Mouse (Mus musculus): ENCODE results near the gene Nr1d1. TPM values are rescaled to one million over a fixed set of nuclear protein-coding genes. Genes with fewer than 3 reads are reported as not detected.

The Nr1d1 gene
- total and polyA plus RNA-seq, 2 experiments from 2014 or later: 6.7 to 10.8 TPM

DNA sequence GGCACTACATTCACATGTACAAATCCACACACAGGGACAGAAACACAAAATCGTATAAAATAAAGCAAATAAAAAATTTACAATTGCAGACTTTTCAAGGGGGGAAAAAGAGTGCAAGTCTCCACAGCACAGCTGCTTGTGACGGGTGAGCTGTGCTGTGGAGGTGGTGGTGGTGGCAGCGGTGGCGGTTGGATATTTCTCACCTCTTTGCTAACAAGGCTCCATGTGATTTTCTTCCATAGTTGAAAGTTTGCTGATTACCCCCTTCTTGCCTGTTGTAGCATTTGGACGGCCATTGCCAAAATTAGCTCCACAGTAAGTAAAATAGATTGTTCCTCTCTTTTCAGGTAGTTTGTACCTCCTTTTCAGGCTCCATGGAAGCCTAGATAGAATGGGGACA lies 29.5 kb upstream of the Nr1d1 start, which contains the start of gene Casc3:
Gene Casc3, plus strand, starts transcription at position 301 of the 400 bp plus-strand sequence.
- no peak for DNase-seq
- H3K9ac ChIP-seq: no peak within 1 kb of the TSS
- H3K4me1 ChIP-seq (ENCODE audit: insufficient read depth): no peaks in the 10 kb centered on the region
- H3K4me2 ChIP-seq (ENCODE audit: low read depth): no peak within 1 kb of the TSS
- no peak for ATAC-seq
- H3K27me3 ChIP-seq (ENCODE audit: insufficient read depth, low read length): no peaks in the 10 kb centered on the region
- H3K4me3 ChIP-seq (ENCODE audit: low read depth, low read length): no peak within 1 kb of the TSS
- WGBS: 94% methylated on average over 5 of the region's 5 CpGs
- H3K36me3 ChIP-seq (ENCODE audit: insufficient read depth): peaks cover 75% of the 10 kb centered on the region
- TF ChIP-seq CTCF (IDR thresholded peaks at IDR 0.05; ENCODE audit: low read depth): no peak
- H3K9me3 ChIP-seq (ENCODE audit: low read length): no peaks in the 10 kb centered on the region
- no peak within 1 kb of the TSS for H3K27ac ChIP-seq (ENCODE audit: low read depth, low read length)

GRCm38 (mm10) chr11:98797909-98798308 lies 22.8 kb upstream of the Nr1d1 start:
- 0 out of 2 replicates have a peak overlapping the region, but pooled peaks have one; percentile 9 for H3K27ac ChIP-seq (ENCODE audit: low read depth, low read length)
- peak overlapping the region; percentile 71 for H3K4me2 ChIP-seq (ENCODE audit: low read depth)
- H3K36me3 ChIP-seq (ENCODE audit: insufficient read depth): peaks cover 28% of the 10 kb centered on the region
- no peaks in the 10 kb centered on the region for H3K9me3 ChIP-seq (ENCODE audit: low read length)
- no peak for TF ChIP-seq CTCF (IDR thresholded peaks at IDR 0.05; ENCODE audit: low read depth)
- peak overlapping the region; percentile 98 for H3K9ac ChIP-seq
- ATAC-seq (no peak), DNase-seq (no peak)
- H3K27me3 ChIP-seq (ENCODE audit: insufficient read depth, low read length): no peaks in the 10 kb centered on the region
- H3K4me3 ChIP-seq (ENCODE audit: low read depth, low read length): peak overlapping the region; percentile 98
- 27% methylated on average over 4 of the region's 4 CpGs for WGBS
- peaks cover 21% of the 10 kb centered on the region for H3K4me1 ChIP-seq (ENCODE audit: insufficient read depth)

GRCm38 (mm10) chr11:98797306-98797705 lies 22.2 kb upstream of the Nr1d1 start:
- peaks cover 23% of the 10 kb centered on the region for H3K36me3 ChIP-seq (ENCODE audit: insufficient read depth)
- peaks cover 21% of the 10 kb centered on the region for H3K4me1 ChIP-seq (ENCODE audit: insufficient read depth)
- TF ChIP-seq CTCF (IDR thresholded peaks at IDR 0.05; ENCODE audit: low read depth): no peak
- WGBS: 7% methylated on average over 5 of the region's 5 CpGs
- no peaks in the 10 kb centered on the region for H3K27me3 ChIP-seq (ENCODE audit: insufficient read depth, low read length)
- H3K9me3 ChIP-seq (ENCODE audit: low read length): no peaks in the 10 kb centered on the region
- H3K4me3 ChIP-seq (ENCODE audit: low read depth, low read length): peak overlapping the region; percentile 98
- H3K4me2 ChIP-seq (ENCODE audit: low read depth): peak overlapping the region; percentile 71
- H3K9ac ChIP-seq: peak overlapping the region; percentile 98
- no peak for DNase-seq
- peak overlapping the region; percentile 99 for H3K27ac ChIP-seq (ENCODE audit: low read depth, low read length)
- ATAC-seq: no peak

- H3K4me3 ChIP-seq (ENCODE audit: low read depth, low read length): peak overlapping the region; percentile 98
- peaks cover 16% of the 10 kb centered on the region for H3K36me3 ChIP-seq (ENCODE audit: insufficient read depth)
- DNase-seq (peak; percentile 92), ATAC-seq (peak; percentile 61)
- WGBS: 2% methylated on average over 23 of the region's 23 CpGs
- no peaks in the 10 kb centered on the region for H3K9me3 ChIP-seq (ENCODE audit: low read length)
- H3K4me2 ChIP-seq (ENCODE audit: low read depth): peak overlapping the region; percentile 71
- H3K27me3 ChIP-seq (ENCODE audit: insufficient read depth, low read length): no peaks in the 10 kb centered on the region
- no peak for TF ChIP-seq CTCF (IDR thresholded peaks at IDR 0.05; ENCODE audit: low read depth)
- H3K9ac ChIP-seq: peak overlapping the region; percentile 98
- peaks cover 21% of the 10 kb centered on the region for H3K4me1 ChIP-seq (ENCODE audit: insufficient read depth)
- H3K27ac ChIP-seq (ENCODE audit: low read depth, low read length): peak overlapping the region; percentile 99
Observed at GRCm38 (mm10) chr11:98796515-98797216, 21.5 kb upstream of the Nr1d1 start.

DNA sequence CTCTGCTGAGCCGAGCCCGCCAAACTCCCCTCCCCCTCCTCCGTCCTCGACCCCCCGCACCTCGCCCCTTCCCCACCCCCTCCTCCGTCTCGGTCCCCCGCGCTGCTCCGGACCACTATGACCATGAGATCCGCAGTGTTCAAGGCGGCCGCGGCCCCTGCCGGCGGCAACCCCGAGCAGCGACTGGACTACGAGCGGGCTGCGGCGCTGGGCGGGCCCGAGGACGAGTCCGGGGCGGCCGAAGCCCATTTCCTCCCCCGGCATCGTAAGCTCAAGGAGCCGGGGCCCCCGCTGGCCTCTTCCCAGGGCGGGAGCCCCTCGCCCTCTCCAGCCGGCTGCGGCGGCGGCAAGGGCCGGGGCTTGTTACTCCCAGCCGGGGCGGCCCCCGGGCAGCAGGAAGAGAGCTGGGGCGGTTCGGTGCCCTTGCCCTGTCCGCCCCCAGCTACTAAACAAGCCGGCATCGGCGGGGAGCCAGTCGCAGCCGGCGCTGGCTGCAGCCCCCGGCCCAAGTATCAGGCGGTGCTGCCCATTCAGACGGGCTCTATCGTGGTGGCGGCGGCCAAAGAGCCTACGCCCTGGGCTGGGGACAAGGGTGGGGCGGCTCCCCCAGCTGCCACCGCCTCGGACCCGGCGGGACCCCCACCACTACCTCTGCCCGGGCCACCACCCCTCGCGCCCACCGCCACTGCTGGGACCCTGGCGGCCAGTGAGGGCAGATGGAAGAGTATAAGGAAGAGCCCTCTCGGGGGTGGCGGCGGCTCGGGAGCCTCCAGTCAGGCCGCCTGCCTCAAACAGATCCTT lies 20.8 kb upstream of the Nr1d1 start:
- 0% methylated on average over 48 of the region's 74 CpGs for WGBS
- ATAC-seq: peak; percentile 12; the same call in 1 of the 2 replicates
- H3K4me3 ChIP-seq (ENCODE audit: low read depth, low read length): peak overlapping the region; percentile 98

GRCm38 (mm10) chr11:98795015-98795713 lies 20.0 kb upstream of the Nr1d1 start, which contains the start of gene Msl1:
Gene Msl1 (plus strand): TSS chr11:98795516.
- no peak; the same call in 1 of the 2 replicates for TF ChIP-seq CTCF (IDR thresholded peaks at IDR 0.05; ENCODE audit: low read depth)
- Histone ChIP-seq H3K27ac (ENCODE audit: low read depth, low read length) (peak within 1 kb of the TSS; percentile 99), H3K9ac (peak within 1 kb of the TSS; percentile 98), H3K4me2 (ENCODE audit: low read depth) (peak within 1 kb of the TSS; percentile 71), H3K9me3 (ENCODE audit: low read length) (no peaks in the 10 kb centered on the region), H3K4me1 (ENCODE audit: insufficient read depth) (peaks cover 21% of the 10 kb centered on the region), H3K4me3 (ENCODE audit: low read depth, low read length) (peak within 1 kb of the TSS; percentile 98), H3K36me3 (ENCODE audit: insufficient read depth) (peaks cover 3% of the 10 kb centered on the region), H3K27me3 (ENCODE audit: insufficient read depth, low read length) (no peaks in the 10 kb centered on the region)
- peak; percentile 69 for ATAC-seq
- under 1% methylated on average over 45 of the region's 89 CpGs for WGBS
- DNase-seq: peak; percentile 94

More for the DNA sequence above, 20.8 kb upstream of the Nr1d1 start:
- TF ChIP-seq CTCF (IDR thresholded peaks at IDR 0.05; ENCODE audit: low read depth): peak; percentile 33
- DNase-seq: peak; percentile 43
- Histone ChIP-seq H3K9me3 (ENCODE audit: low read length) (no peaks in the 10 kb centered on the region), H3K27ac (ENCODE audit: low read depth, low read length) (peak overlapping the region; percentile 99), H3K4me1 (ENCODE audit: insufficient read depth) (peaks cover 21% of the 10 kb centered on the region), H3K27me3 (ENCODE audit: insufficient read depth, low read length) (no peaks in the 10 kb centered on the region), H3K4me2 (ENCODE audit: low read depth) (peak overlapping the region; percentile 71), H3K9ac (peak overlapping the region; percentile 98), H3K36me3 (ENCODE audit: insufficient read depth) (peaks cover 10% of the 10 kb centered on the region)

Measured in forebrain, postnatal 0 days (tissue).